Mouse (Mus musculus) intestine, embryonic 14.5 days (tissue): ENCODE data around the gene Cnot3. TPM values are rescaled to one million over a fixed set of nuclear protein-coding genes. Genes with fewer than 3 reads are reported as not detected.

Experiments used
- ATAC-seq: fragments of 200-750 bp; cut with Nextera tagmentation; replicated peaks from 2 replicates; pipeline ENCODE4 v1.8.0; 2017; ENCODE audit warnings: low read depth, moderate number of reproducible peaks, moderate TSS enrichment, moderate library complexity; ENCODE audit not compliant: low FRiP score, low TSS enrichment
- DNase-seq: peaks from one replicate; pipeline ENCODE4 v3.0.0-alpha.2; 2018; ENCODE audit warnings: low spot score
- H3K27ac ChIP-seq: fragments of 300-500 bp; sonication (generic); 2 replicates; pipeline ENCODE4 v1.5.1; 2014; ENCODE audit warnings: low read depth, mild to moderate bottlenecking, control low read depth
- H3K27me3 ChIP-seq: fragments of 300-500 bp; sonication (generic); replicated peaks from 2 replicates; pipeline ENCODE4 v1.6.1; 2014; ENCODE audit warnings: low read length, control low read depth; ENCODE audit not compliant: control insufficient read depth, insufficient read depth
- H3K36me3 ChIP-seq: fragments of 300-500 bp; sonication (generic); 2 replicates; pipeline ENCODE4 v1.6.1; 2014; ENCODE audit warnings: low read length, control low read depth; ENCODE audit not compliant: control insufficient read depth, insufficient read depth
- H3K4me1 ChIP-seq: fragments of 300-500 bp; sonication (generic); replicated peaks from 2 replicates; pipeline ENCODE4 v1.6.1; 2014; ENCODE audit warnings: low read length, control low read depth, mixed read lengths; ENCODE audit not compliant: control insufficient read depth, insufficient read depth
- H3K4me2 ChIP-seq: fragments of 300-500 bp; sonication (generic); 2 replicates; pipeline ENCODE4 v1.6.1; 2014; ENCODE audit warnings: low read length
- H3K4me3 ChIP-seq: fragments of 300-500 bp; sonication (generic); 2 replicates; pipeline ENCODE4 v1.5.1; 2014; ENCODE audit warnings: low read depth, low read length, control low read depth, mixed read lengths
- H3K9ac ChIP-seq: fragments of 300-500 bp; sonication (generic); 2 replicates; pipeline ENCODE4 v1.6.1; 2014; ENCODE audit warnings: mild to moderate bottlenecking, low read length
- H3K9me3 ChIP-seq: fragments of 300-500 bp; sonication (generic); 2 replicates; pipeline ENCODE4 v1.6.1; 2016; ENCODE audit warnings: low read length, control low read depth; ENCODE audit not compliant: control insufficient read depth
- WGBS: fragments of 180-500 bp; shearing (Covaris S2); extraction: QIAGEN DNeasy Blood & Tissue Kit; methylation state at CpG from one replicate; pipeline ENCODE4 v1.1.7; 2014; 5-methylcytosine and 5-hydroxymethylcytosine counted together
- polyA plus RNA-seq: library from polyadenylated mRNA; unstranded; fragments of >200 nt; fragmentation: Nextera tagmentation; extraction: Ambion mirVana; gene quantifications from 2 replicates; pipeline ENCODE4 v1.2.1, GENCODE M21; 2014

Cnot3 gene
- polyA plus RNA-seq, 1 experiment from 2014 or later, result 71.7 TPM

DNA sequence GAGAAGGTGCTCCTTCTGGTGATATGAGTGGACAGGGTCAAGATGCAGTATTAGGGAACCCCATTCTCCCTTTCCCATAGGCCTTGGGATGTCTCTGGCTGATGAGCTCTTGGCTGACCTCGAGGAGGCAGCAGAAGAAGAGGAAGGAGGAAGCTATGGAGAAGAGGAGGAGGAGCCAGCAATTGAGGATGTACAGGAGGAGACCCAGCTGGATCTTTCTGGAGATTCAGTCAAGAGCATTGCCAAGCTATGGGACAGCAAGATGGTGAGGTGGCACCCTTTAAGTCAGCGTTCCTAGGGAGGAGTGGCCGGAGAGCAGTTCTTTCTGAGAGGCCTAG is 14.6 kb upstream of the Cnot3 start:
- Histone ChIP-seq H3K36me3 (peaks cover 42% of the 10 kb centered on the region), H3K9ac (peak overlapping the region; percentile 73), H3K27me3 (no peaks in the 10 kb centered on the region), H3K4me1 (peaks cover 14% of the 10 kb centered on the region), H3K27ac (no peak overlapping the region), H3K9me3 (no peaks in the 10 kb centered on the region), H3K4me3 (peak overlapping the region; percentile 68), H3K4me2 (peak overlapping the region; percentile 78)
- peak; percentile 3; the same call in 1 of the 2 replicates for ATAC-seq
- WGBS, result 58% methylated on average over 3 of the region's 3 CpGs
- DNase-seq, result no peak

DNA sequence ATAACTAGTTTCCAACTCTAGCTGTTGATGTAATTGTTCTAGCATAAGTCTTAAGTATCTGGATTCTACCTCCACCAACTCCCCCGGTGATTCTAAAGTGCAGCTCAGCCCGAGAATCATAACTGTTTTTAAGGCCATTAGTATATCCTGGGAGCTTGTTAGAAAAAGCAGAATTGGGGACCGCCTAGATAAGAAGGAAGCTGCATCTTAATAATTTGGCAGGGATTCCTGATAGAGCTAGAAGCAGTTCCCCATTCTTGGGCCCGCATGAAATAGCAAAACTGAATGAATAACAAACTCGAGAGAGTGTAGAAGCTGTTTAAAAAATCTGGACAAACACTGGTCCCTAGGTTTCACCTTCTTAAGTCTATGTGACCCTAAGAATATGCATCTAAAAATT is 1.7 kb upstream of the Cnot3 start:
- WGBS, result 67% methylated on average over 5 of the region's 5 CpGs
- Histone ChIP-seq H3K9ac (no peak overlapping the region), H3K4me3 (no peak overlapping the region), H3K27ac (no peak overlapping the region), H3K36me3 (peaks cover 38% of the 10 kb centered on the region), H3K4me2 (no peak overlapping the region), H3K9me3 (no peaks in the 10 kb centered on the region), H3K27me3 (no peaks in the 10 kb centered on the region), H3K4me1 (peaks cover 27% of the 10 kb centered on the region)
- no peak for ATAC-seq
- no peak for DNase-seq

DNA sequence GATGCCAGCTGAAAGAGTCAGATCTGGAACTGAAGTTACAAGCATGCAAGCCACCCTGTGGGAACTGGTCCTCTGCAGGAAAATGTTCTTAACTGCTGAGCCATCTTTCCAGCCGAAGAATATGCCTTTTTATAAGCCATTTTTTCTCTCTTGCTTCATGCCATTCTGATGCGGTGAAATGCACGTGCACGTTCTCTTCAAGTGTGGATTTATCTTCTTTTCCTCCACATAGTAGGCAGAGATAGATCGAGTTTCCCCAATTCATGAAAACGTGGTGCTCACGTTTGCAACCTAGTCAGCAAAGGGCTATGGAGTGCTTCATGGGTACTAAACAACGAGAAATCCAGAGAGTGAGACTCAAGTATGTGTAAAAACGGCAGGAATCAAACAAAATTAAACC is 1.2 kb upstream of the Cnot3 start:
- Histone ChIP-seq H3K36me3 (peaks cover 33% of the 10 kb centered on the region), H3K4me3 (peak overlapping the region; percentile 35)

DNA sequence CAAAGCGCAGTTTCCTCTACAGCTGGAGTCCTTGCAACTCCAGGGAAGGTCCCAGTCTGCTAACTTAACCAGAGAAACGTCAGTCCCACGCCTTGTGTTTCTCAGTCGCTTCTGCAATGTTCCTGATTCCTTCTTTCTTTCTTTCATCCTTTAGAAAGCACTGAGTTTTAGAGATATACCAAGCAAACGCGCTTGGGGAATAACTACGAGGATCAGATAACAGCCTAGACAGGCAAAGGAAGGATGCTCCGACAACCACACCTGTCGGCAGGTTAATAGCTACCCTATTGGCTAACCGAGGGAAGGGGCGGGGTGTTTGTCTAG is 758 bp upstream of the Cnot3 start:
- DNase-seq (no peak), ATAC-seq (no peak)
- H3K9me3 ChIP-seq, result no peaks in the 10 kb centered on the region
- peaks cover 29% of the 10 kb centered on the region for H3K36me3 ChIP-seq
- no peak overlapping the region for H3K9ac ChIP-seq
- under 1% methylated on average over 11 of the region's 11 CpGs for WGBS
- H3K4me2 ChIP-seq, result peak overlapping the region; percentile 53
- peaks cover 29% of the 10 kb centered on the region for H3K4me1 ChIP-seq
- peak overlapping the region; percentile 29; the same call in 1 of the 2 replicates for H3K27ac ChIP-seq
- peak overlapping the region; percentile 35 for H3K4me3 ChIP-seq
- no peaks in the 10 kb centered on the region for H3K27me3 ChIP-seq

More for the DNA sequence above, 1.2 kb upstream of the Cnot3 start:
- ATAC-seq (no peak), DNase-seq (no peak)
- Histone ChIP-seq H3K27ac (0 out of 2 replicates have a peak overlapping the region, but pooled peaks have one; percentile 29), H3K9me3 (no peaks in the 10 kb centered on the region), H3K27me3 (no peaks in the 10 kb centered on the region), H3K4me2 (peak overlapping the region; percentile 53), H3K9ac (no peak overlapping the region), H3K4me1 (peaks cover 29% of the 10 kb centered on the region)
- 19% methylated on average over 9 of the region's 9 CpGs for WGBS

DNA sequence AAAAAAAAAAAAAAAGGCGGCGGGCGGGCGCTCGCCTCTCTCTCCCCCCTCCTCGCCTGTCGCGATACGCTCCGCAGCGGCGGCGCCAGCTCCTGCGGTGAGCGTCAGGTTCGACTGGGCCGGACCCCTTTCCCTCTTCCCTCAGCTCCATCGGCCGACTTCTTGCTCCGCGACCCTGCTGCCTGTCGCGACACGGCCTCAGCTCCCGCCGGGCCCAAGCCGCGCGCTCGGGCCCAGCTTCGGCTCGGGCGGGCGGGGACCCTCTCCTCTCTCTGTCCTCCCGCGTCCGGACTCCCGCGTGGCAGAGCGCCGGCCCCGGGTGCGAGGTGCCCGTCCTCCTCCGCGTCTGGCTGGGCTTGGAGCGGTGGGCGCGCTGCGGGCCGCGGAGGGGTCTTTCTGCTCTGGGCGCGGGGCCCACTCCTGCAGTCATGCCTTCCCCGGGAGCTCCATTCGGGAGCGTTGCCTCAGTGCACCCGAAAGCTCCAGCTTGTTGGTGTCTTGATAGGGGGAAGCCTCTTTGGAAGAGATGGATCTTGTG is 489 bp downstream of the Cnot3 start:
- H3K36me3 ChIP-seq, result peaks cover 27% of the 10 kb centered on the region
- H3K4me1 ChIP-seq, result peaks cover 29% of the 10 kb centered on the region
- no peaks in the 10 kb centered on the region for H3K27me3 ChIP-seq
- 0% methylated on average over 54 of the region's 58 CpGs for WGBS
- H3K9ac ChIP-seq, result peak overlapping the region; percentile 97
- DNase-seq (no peak), ATAC-seq (peak; percentile 0; the same call in 1 of the 2 replicates)
- H3K27ac ChIP-seq, result peak overlapping the region; percentile 98
- H3K9me3 ChIP-seq, result no peaks in the 10 kb centered on the region
- H3K4me2 ChIP-seq, result peak overlapping the region; percentile 88
- H3K4me3 ChIP-seq, result peak overlapping the region; percentile 88

DNA sequence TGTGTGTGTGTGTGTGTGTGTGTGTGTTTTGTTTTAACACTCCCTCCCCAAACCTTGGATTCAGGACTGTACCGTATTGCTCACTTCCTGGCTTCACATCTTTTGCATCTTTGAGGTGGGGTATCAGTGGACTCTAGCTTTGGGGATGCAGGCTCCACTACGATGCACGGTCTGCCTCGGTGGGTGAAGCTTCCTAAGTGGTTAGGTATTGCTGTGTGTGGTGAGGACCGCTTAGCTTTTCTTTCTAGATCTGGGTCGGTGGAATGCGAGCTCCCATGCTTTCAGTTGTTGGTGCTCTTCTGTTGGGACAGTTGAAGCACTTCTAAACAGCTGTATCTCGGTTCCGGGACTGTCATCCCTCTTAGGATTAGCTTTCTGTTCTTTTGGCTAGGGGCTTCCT is 1.1 kb downstream of the Cnot3 start:
- Histone ChIP-seq H3K4me1 (peaks cover 29% of the 10 kb centered on the region), H3K4me3 (peak overlapping the region; percentile 88), H3K9ac (peak overlapping the region; percentile 97), H3K36me3 (peaks cover 27% of the 10 kb centered on the region), H3K4me2 (peak overlapping the region; percentile 88), H3K9me3 (no peaks in the 10 kb centered on the region), H3K27ac (no peak overlapping the region; the same call in 1 of the 2 replicates), H3K27me3 (no peaks in the 10 kb centered on the region)
- DNase-seq, result peak; percentile 53
- ATAC-seq, result no peak
- WGBS, result 9% methylated on average over 9 of the region's 9 CpGs

DNA sequence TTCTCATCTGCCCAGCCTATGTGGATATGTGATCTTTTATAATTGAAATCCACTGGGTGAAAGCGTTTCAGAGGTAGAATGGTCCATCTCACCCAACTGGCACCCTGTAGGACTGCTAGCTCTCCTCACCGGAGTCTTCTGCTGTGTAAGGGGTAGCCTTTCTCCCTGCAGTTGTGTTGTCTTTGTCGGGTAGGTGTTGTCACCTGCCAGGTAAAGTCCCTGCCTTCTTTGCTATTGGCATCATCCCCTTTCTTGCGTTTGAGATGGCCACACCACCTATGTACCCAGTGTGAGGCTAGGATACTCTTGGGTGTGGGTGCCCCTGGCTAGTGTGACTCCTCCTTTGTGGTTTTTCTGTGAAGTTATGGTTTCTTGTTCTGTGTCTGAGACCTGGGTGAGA is 1.6 kb downstream of the Cnot3 start:
- Histone ChIP-seq H3K36me3 (peaks cover 29% of the 10 kb centered on the region), H3K27me3 (no peaks in the 10 kb centered on the region), H3K4me3 (peak overlapping the region; percentile 88), H3K9ac (peak overlapping the region; percentile 97), H3K27ac (no peak overlapping the region; the same call in 1 of the 2 replicates), H3K4me1 (peaks cover 29% of the 10 kb centered on the region), H3K9me3 (no peaks in the 10 kb centered on the region), H3K4me2 (peak overlapping the region; percentile 88)
- DNase-seq, result no peak
- no peak for ATAC-seq
- 65% methylated on average over 4 of the region's 4 CpGs for WGBS

DNA sequence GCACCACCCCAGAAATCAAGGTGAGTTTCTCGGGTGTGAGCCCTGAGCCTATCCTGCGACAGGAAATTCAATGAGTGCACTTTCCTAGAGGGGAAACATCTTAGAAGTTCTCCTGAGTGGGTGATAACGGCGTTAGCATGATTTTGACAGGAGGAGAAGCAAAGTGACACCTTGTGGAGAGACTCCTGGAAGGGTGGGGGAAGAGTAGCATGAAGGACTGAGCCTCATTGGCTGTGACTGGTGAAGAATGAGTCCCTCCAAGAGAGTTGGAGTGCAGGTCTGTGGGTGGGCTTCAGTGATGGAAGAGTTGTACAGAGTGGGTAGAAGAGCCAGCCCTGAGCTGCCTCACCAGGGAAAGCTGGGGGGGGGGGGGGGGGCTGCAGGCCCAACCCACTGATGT is 11.9 kb downstream of the Cnot3 start:
- no peak for ATAC-seq
- Histone ChIP-seq H3K27ac (no peak overlapping the region), H3K9me3 (no peaks in the 10 kb centered on the region), H3K4me1 (no peaks in the 10 kb centered on the region), H3K4me3 (no peak overlapping the region), H3K36me3 (peaks cover 100% of the 10 kb centered on the region), H3K27me3 (no peaks in the 10 kb centered on the region), H3K4me2 (no peak overlapping the region), H3K9ac (no peak overlapping the region)
- DNase-seq, result no peak
- 89% methylated on average over 4 of the region's 4 CpGs for WGBS

DNA sequence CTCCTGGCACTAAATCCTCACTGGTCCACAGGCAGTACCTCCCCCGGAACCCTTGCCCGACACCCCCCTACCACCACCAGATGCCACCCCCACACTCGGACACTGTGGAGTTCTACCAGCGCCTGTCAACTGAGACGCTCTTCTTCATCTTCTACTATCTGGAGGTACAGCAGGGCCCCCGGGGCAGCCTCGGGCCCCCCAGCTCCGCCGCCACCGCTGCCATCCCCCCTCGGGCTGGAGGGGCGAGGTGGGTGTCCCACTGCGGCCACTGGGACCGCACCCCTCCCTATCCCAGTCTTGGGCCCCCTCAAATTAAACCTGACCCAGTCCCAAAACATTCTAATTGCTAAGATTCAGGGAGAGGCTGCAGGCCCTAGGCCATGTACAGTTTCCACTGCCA is 13.5 kb downstream of the Cnot3 start:
- ATAC-seq (no peak), DNase-seq (no peak)
- no peak overlapping the region for H3K27ac ChIP-seq
- H3K9me3 ChIP-seq, result no peaks in the 10 kb centered on the region
- H3K27me3 ChIP-seq, result no peaks in the 10 kb centered on the region
- H3K9ac ChIP-seq, result no peak overlapping the region
- WGBS, result 95% methylated on average over 14 of the region's 14 CpGs
- no peaks in the 10 kb centered on the region for H3K4me1 ChIP-seq
- H3K36me3 ChIP-seq, result peaks cover 97% of the 10 kb centered on the region
- H3K4me2 ChIP-seq, result no peak overlapping the region
- no peak overlapping the region for H3K4me3 ChIP-seq
